Mouse (Mus musculus): ENCODE measurements at regions not wholly inside any gene's neighbourhood (a gene's known extent, or its start where the extent isn't known, plus 50 kb on each side); places are given as distances from the start of the nearest gene placed in this dataset.

DNA sequence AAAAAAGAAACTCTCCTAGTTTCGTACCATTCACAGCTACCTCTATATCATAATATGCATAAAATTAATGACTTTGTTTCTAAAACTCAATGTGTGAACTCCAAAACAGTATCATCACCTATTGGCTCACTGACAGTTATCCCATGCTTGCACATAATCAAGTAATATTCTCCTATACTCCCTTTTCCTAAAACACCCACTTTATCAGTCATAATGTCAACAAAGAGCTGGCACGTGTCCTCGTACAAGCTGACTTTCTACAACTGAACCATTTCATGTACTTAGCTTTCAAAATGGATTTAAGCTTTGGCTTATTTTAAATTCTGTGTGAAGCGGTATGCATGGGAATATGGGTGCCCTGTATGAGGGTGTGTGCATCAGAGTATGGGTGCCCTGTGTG is 58.0 kb upstream of the Golim4 start:
- DNase-seq (ENCODE audit: low read depth, low spot score), result no peak

DNA sequence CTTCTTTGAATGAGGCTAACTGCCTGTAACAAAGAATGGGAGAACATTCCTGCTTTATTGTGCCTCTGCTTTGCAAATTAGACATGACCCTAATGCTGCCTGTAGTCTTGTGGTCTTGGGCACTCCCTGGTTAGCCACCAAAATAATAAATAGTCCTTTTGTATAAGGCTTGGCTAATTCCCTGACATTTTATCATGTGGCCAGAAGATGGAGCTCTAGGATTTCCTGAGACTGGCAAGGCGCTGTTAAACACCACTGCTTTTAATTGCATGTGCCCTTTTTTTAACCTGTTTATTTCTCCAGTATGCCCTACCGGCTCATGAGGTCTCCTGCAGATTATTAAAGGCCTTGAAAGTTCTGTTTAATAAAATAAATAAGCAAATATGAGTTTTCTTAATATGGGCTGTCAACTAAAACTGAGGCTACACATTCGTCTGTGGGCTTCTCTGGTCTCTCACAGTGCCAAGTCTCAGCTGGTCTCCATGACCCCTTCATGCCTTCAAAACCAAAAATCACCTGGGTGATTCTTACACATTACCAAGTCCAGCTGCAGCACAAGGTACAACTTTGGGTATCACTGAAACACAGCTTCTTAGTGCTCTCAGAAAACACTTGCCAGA is 51.9 kb upstream of the Golim4 start:
- peak; percentile 41 for DNase-seq (ENCODE audit: low read depth, low spot score)

Measured in R1 (cell line).